Mouse (Mus musculus) embryonic facial prominence, embryonic 13.5 days (tissue): ENCODE measurements around the gene Gm49661. TPM values are rescaled to one million over a fixed set of nuclear protein-coding genes. Genes with fewer than 3 reads are reported as not detected.

ENCODE experiments used
- ATAC-seq: fragments of 200-750 bp; cut with Nextera tagmentation; 2 replicates; pipeline ENCODE4 v1.8.0; 2017; ENCODE audit warnings: low read depth; ENCODE audit not compliant: insufficient number of reproducible peaks, insufficient read depth, low FRiP score, low TSS enrichment
- H3K27ac ChIP-seq: fragments of 300-500 bp; sonication (generic); 2 replicates; pipeline ENCODE4 v1.5.1; 2015; ENCODE audit warnings: moderate library complexity, mild to moderate bottlenecking, inconsistent platforms
- H3K27me3 ChIP-seq: fragments of 300-500 bp; sonication (generic); 2 replicates; pipeline ENCODE4 v1.6.1; 2015; ENCODE audit warnings: mild to moderate bottlenecking, inconsistent platforms
- H3K36me3 ChIP-seq: fragments of 300-500 bp; sonication (generic); 2 replicates; pipeline ENCODE4 v1.6.1; 2015; ENCODE audit warnings: mild to moderate bottlenecking, inconsistent platforms
- H3K4me1 ChIP-seq: fragments of 300-500 bp; sonication (generic); 2 replicates; pipeline ENCODE4 v1.6.1; 2015; ENCODE audit warnings: inconsistent platforms
- H3K4me2 ChIP-seq: fragments of 300-500 bp; sonication (generic); 2 replicates; pipeline ENCODE4 v1.6.1; 2015; ENCODE audit warnings: moderate library complexity, mild to moderate bottlenecking, inconsistent platforms
- H3K4me3 ChIP-seq: fragments of 300-500 bp; sonication (generic); 2 replicates; pipeline ENCODE4 v1.5.1; 2015; ENCODE audit warnings: mild to moderate bottlenecking, inconsistent platforms
- H3K9ac ChIP-seq: fragments of 300-500 bp; sonication (generic); 2 replicates; pipeline ENCODE4 v1.6.1; 2015; ENCODE audit warnings: mild to moderate bottlenecking, inconsistent platforms
- H3K9me3 ChIP-seq: fragments of 300-500 bp; sonication (generic); 2 replicates; pipeline ENCODE4 v1.6.1; 2016; ENCODE audit warnings: inconsistent platforms
- WGBS: fragments of 180-500 bp; shearing (Covaris S2); methylation state at CpG from one replicate; pipeline ENCODE4 v1.1.7; 2015; ENCODE audit warnings: mixed read lengths; 5-methylcytosine and 5-hydroxymethylcytosine counted together
- polyA plus RNA-seq: library from polyadenylated mRNA; unstranded; fragments of >200 nt; fragmentation: Nextera tagmentation; extraction: Ambion mirVana; gene quantifications from 2 replicates; pipeline ENCODE4 v1.2.1, GENCODE M21; 2015

The Gm49661 gene
- polyA plus RNA-seq, 1 experiment from 2014 or later, result not detected

DNA sequence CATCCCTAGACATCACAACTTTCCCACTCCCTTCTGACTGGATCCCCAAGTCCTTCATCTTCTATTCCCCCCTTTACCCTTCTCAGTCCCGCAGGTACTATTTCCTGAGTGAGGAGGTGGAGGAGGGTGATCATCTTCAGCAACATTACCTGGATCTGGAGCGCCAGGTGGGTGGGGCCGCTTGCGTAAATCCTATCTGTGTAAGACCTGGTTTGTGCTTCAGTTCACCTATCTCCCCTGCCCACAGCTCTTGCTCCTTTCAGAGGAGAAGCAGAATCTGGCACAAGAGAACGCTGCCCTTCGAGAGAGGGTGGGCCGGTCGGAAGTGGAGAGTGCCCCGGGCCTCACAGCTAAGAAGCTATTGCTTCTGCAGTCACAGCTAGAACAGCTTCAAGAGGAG is 25.1 kb upstream of the Gm49661 start:
- Histone ChIP-seq H3K9me3 (no peaks in the 10 kb centered on the region), H3K27ac (no peak overlapping the region), H3K4me1 (peaks cover 14% of the 10 kb centered on the region), H3K4me3 (no peak overlapping the region), H3K4me2 (no peak overlapping the region), H3K27me3 (peaks cover 23% of the 10 kb centered on the region), H3K36me3 (peaks cover 14% of the 10 kb centered on the region; the same call in 1 of the 2 replicates), H3K9ac (no peak overlapping the region)
- ATAC-seq, result no peak
- WGBS, result 95% methylated on average over 9 of the region's 9 CpGs

DNA sequence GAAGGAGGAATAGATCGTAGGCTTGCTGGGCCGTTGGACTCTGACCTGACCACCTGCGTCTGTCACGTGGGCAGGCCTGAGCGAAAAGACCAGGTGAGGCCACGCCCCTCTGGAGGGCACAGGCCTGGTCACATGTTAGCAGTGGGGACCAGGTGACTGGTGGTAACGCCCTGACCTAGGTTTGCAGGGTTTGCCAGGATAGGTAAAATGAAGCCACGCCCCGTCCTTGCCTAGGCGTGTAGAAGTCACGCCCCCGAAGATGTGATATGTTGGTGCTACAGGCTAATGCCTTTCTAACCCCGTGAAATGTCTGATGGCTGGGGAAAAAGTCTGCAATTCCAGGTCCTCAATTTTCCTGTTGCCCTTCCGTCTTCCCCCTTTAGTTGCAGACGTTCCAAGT is 21.6 kb upstream of the Gm49661 start:
- under 1% methylated on average over 15 of the region's 15 CpGs for WGBS
- Histone ChIP-seq H3K4me3 (peak overlapping the region; percentile 62), H3K9me3 (no peaks in the 10 kb centered on the region), H3K36me3 (0 out of 2 replicates have a peak, but pooled peaks cover 7% of the 10 kb centered on the region), H3K4me1 (peaks cover 25% of the 10 kb centered on the region), H3K4me2 (peak overlapping the region; percentile 90), H3K27ac (peak overlapping the region; percentile 77), H3K9ac (peak overlapping the region; percentile 78), H3K27me3 (peaks cover 20% of the 10 kb centered on the region)
- ATAC-seq, result peak; percentile 74

DNA sequence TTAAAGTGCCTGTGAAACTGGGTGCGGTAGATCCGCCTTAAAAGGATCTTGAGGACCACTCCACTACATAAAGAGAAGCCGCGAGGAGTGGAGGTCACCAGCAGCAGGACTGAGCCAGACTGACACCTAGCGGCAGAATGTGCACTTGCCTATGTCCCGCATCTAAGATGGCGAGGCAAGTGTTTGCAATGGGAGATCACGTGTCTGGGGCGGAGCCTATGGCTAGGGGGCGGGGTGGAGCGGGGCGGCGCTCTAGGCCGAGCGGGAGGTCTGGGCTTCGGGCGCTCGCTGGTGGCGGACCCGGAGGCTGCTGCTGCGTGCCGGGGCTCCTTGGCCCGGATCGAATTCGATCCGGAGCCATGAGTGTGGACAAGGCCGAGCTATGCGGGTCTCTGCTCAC is 21.1 kb upstream of the Gm49661 start, which contains the start of gene Hook2:
TSS of gene Hook2 (plus strand) at position 255 of the 400 bp plus-strand sequence.
- Histone ChIP-seq H3K4me3 (peak within 1 kb of the TSS; percentile 62), H3K4me1 (peaks cover 25% of the 10 kb centered on the region), H3K9ac (peak within 1 kb of the TSS; percentile 78), H3K9me3 (no peaks in the 10 kb centered on the region), H3K36me3 (0 out of 2 replicates have a peak, but pooled peaks cover 5% of the 10 kb centered on the region), H3K27ac (peak within 1 kb of the TSS; percentile 77), H3K27me3 (peaks cover 20% of the 10 kb centered on the region), H3K4me2 (peak within 1 kb of the TSS; percentile 90)
- WGBS, result under 1% methylated on average over 28 of the region's 28 CpGs
- peak; percentile 88 for ATAC-seq

DNA sequence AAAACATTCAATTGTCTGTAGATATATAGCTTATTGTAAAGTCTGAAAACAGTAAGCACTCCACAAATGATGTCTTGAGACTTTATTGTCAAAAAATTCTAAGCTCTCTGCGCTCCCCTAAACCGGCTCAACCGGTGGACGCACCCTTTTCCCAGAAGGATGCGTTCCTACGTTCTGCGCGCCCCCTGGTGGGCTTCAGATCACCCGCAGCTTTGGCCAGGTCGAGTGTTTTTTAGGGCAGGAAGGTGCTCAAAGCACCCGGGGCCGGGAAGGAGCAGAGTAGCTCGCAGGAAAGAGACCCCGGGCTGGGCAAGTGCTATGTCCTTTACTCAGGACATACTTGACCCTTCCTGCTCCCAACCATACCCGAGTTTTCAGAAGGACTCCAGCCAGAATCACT is 20.6 kb upstream of the Gm49661 start:
- WGBS, result 0% methylated on average over 15 of the region's 15 CpGs
- H3K9ac ChIP-seq, result peak overlapping the region; percentile 69
- H3K4me1 ChIP-seq, result peaks cover 30% of the 10 kb centered on the region
- ATAC-seq, result peak; percentile 56; the same call in 1 of the 2 replicates
- H3K27me3 ChIP-seq, result peaks cover 19% of the 10 kb centered on the region
- H3K9me3 ChIP-seq, result no peaks in the 10 kb centered on the region
- H3K4me3 ChIP-seq, result peak overlapping the region; percentile 62
- H3K4me2 ChIP-seq, result peak overlapping the region; percentile 90
- peak overlapping the region; percentile 64; the same call in 1 of the 2 replicates for H3K27ac ChIP-seq
- 0 out of 2 replicates have a peak, but pooled peaks cover 2% of the 10 kb centered on the region for H3K36me3 ChIP-seq

DNA sequence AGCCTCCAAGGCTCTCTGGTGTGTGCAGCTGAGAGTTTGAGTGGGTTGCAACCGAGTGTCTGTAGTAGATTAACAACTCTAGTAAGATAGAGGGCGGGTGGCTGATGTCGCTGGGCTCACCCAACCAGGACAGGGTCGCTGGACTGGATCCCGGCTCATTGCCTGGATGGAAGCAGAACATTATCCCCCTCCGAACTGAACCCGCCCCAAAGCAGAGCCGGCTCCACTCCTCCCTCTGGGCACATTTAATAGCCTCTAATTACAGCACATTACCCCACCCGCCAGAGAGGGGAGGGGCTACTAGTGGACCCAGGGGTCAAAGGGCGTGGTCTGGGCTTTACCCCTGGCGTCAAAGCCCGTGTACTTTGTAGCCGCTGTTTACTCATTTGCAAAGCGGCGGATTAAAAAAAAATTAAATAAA is 20.1 kb upstream of the Gm49661 start:
- H3K9ac ChIP-seq, result peak overlapping the region; percentile 49; the same call in 1 of the 2 replicates
- H3K4me3 ChIP-seq, result peak overlapping the region; percentile 62; the same call in 1 of the 2 replicates
- H3K4me1 ChIP-seq, result peaks cover 35% of the 10 kb centered on the region
- peaks cover 22% of the 10 kb centered on the region for H3K27me3 ChIP-seq
- no peak for ATAC-seq
- WGBS, result 8% methylated on average over 15 of the region's 15 CpGs
- peak overlapping the region; percentile 71 for H3K27ac ChIP-seq
- H3K36me3 ChIP-seq, result no peaks in the 10 kb centered on the region
- H3K9me3 ChIP-seq, result no peaks in the 10 kb centered on the region
- H3K4me2 ChIP-seq, result peak overlapping the region; percentile 90

DNA sequence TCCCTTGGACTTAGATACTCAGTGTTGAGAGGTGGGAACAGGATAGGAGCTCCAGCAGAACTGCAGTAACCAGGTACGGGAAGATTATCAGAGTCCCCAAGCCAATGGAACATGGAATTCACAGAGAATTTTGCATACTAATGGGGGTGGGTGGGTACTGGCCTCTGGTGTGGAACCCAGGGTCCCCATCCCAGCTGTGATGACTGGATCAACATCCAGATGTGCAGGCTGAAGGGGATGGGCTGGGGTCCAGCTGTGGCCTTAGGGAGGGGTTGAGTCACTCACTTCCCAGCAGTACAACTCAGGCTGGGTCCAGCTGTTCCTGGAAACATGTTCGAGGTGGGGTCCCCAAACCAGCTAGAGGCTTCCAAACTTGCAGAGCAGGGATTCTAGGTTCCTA is 18.7 kb upstream of the Gm49661 start:
- Histone ChIP-seq H3K4me1 (peaks cover 40% of the 10 kb centered on the region), H3K27me3 (peaks cover 25% of the 10 kb centered on the region), H3K9me3 (no peaks in the 10 kb centered on the region), H3K36me3 (no peaks in the 10 kb centered on the region), H3K4me2 (no peak overlapping the region), H3K4me3 (no peak overlapping the region), H3K9ac (no peak overlapping the region), H3K27ac (no peak overlapping the region)
- ATAC-seq, result no peak
- 65% methylated on average over 2 of the region's 2 CpGs for WGBS

DNA sequence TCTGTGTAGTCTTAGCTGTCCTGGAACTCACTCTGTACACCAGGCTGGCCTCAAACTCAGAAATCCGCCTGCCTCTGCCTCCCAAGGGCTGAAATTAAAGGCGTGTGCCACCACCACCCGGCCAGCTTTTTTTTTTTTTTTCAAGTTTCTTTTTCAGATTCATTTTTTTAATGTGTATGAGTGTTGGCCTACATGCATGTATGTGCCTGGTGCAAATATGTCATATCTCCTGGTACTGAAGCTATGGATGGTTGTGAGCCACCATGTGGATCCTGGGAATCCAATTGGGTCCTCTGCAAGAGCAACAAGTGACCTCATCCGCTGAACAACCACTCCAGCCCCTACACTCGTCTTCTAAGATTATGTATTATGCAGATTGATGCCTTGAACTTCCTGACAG is 18.2 kb upstream of the Gm49661 start:
- Histone ChIP-seq H3K4me1 (peaks cover 43% of the 10 kb centered on the region), H3K27ac (no peak overlapping the region), H3K27me3 (peaks cover 25% of the 10 kb centered on the region), H3K9me3 (no peaks in the 10 kb centered on the region), H3K36me3 (no peaks in the 10 kb centered on the region), H3K9ac (no peak overlapping the region), H3K4me2 (no peak overlapping the region), H3K4me3 (no peak overlapping the region)
- 75% methylated on average over 5 of the region's 5 CpGs for WGBS
- ATAC-seq, result no peak

DNA sequence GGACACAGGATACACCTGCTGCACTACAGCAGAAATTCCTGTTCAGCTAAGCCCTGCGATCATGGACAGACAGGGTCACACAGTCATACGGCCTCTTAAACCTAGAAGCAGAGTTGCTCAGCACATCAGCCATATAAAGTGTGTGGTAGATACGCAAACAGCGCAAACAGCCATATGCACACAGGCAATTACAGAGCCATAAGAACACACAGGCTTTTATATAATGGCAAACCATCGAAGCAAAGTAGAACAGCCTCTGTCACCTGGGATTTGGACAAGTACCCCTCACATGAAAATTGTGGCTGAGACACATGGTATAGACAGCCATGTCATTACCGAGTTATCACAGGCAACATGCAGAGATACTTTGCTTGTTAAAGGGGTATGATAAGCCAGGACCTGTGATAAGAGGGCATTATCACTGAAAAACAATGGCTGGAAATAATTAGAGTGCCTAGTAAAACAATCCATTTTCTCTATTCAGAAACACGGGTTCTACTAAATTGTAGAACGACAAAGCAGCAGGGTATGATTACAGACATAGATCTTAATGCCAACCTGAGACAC is 17.2 kb upstream of the Gm49661 start:
- no peaks in the 10 kb centered on the region for H3K36me3 ChIP-seq
- no peak for ATAC-seq
- H3K9ac ChIP-seq, result peak overlapping the region; percentile 69
- peaks cover 25% of the 10 kb centered on the region for H3K27me3 ChIP-seq
- H3K4me1 ChIP-seq, result peaks cover 52% of the 10 kb centered on the region
- H3K4me2 ChIP-seq, result peak overlapping the region; percentile 99
- 33% methylated on average over 8 of the region's 8 CpGs for WGBS
- peak overlapping the region; percentile 62 for H3K27ac ChIP-seq
- no peaks in the 10 kb centered on the region for H3K9me3 ChIP-seq
- peak overlapping the region; percentile 56 for H3K4me3 ChIP-seq

DNA sequence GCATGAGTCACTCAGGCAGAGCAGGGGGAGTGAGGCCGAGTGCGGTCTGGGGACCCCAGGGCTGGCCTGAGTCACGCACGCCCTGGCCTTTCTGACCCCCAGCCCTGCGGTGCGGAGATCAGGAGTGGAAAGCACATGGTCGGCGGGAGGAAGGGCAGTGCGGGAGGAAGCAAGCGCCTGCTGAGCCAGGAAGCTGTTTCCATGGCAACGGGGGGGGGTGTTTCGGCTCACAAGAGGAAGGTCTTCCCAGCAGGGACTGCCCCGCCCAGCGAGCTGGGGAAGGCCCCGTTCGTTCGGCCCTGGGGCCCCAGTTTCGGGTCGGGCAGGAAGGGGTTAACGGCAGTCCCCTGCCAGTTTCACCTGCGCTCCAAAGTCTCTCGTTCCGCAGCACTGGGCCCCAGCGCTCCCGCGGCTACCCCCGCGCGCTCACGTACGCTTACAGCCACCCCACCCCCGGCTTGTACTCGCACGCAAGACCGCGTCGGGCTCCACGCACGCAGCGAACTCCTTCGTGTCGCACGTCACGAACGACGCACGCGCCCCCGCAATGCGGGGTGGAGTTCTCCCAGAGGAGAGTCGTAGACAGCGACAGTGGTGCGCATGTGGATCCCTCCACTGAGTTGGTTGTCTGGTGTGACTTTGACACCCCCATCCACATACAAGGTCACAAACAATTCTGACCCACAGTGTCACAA is 16.6 kb upstream of the Gm49661 start:
- no peak for ATAC-seq
- Histone ChIP-seq H3K4me2 (peak overlapping the region; percentile 99), H3K4me3 (peak overlapping the region; percentile 56), H3K36me3 (no peaks in the 10 kb centered on the region), H3K9me3 (no peaks in the 10 kb centered on the region), H3K9ac (peak overlapping the region; percentile 69), H3K27ac (peak overlapping the region; percentile 62), H3K27me3 (peaks cover 25% of the 10 kb centered on the region), H3K4me1 (peaks cover 52% of the 10 kb centered on the region)
- WGBS, result under 1% methylated on average over 53 of the region's 53 CpGs

DNA sequence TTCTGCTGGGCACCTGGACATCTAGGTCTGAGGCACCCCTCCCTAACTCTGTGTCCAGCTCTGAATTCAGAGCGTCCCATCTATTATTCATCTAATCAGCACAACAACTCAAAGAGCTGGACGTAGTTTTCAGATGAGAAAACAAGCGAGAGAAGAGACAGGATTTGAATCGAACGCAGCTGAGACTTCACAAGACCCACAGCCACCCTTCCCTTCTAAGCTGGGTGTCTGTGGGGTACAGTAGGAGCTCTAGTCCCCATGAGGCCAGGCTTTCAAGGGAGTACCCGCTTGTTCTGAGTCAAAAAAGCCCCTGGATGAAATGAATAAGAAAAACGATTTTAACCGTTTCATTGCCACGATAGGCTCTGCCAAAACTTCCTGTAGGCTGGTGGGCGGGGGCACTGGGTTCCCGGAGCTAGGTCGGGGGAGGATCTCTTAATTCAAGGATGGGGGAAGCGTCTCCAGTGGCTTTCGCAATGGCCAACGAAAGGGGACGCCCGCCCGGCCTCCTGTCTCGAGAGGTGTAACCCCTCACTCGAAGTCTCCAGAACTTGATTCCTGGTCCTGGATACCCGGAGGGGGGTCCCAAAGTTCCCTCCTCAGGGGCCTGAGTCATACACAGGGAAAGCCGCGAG is 15.9 kb upstream of the Gm49661 start:
- under 1% methylated on average over 23 of the region's 23 CpGs for WGBS
- Histone ChIP-seq H3K9me3 (no peaks in the 10 kb centered on the region), H3K27me3 (peaks cover 25% of the 10 kb centered on the region), H3K4me3 (peak overlapping the region; percentile 56), H3K4me1 (peaks cover 57% of the 10 kb centered on the region), H3K4me2 (peak overlapping the region; percentile 99), H3K9ac (peak overlapping the region; percentile 69), H3K27ac (peak overlapping the region; percentile 62), H3K36me3 (no peaks in the 10 kb centered on the region)
- ATAC-seq, result no peak

DNA sequence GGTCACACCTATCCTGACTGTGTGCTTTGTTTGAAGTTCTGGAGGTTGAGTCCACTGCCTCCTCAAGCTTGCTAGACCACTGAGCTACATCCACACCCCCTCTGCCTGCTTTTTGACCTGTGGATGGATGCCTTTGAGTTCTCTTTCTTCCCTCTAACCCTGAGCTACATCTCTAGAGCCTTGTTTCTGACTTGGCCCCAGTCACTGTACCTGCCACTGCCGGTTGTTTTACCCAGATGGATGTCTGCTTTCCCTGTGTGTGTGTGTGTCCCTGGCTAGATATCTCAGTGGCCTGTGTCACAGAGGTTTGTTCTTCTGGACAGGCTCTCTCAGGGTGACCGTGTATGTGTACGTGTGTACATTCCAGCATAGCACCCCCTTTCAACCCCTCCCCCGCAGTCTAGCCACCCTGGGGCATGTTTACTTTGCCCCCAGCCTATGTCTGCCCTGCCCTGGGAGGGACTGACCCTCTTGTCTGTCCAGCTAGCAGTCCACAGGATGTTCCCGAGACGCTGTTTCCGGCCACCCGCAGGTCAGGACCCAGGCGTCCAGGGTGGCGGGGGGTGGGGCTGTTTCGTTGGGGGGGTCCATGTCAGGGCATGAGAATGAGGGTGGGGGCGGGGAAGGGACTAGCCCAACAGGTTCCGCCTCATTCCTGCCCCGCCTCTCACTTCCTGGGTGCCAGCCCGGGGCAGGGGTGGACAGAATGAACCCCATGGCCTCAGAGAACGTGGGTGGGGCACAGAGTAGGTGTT is 15.2 kb upstream of the Gm49661 start:
- Histone ChIP-seq H3K9ac (peak overlapping the region; percentile 69), H3K4me3 (peak overlapping the region; percentile 56)

More for the DNA sequence above, 15.2 kb upstream of the Gm49661 start:
- Histone ChIP-seq H3K4me2 (peak overlapping the region; percentile 99), H3K9me3 (no peaks in the 10 kb centered on the region), H3K27ac (peak overlapping the region; percentile 58), H3K4me1 (peaks cover 63% of the 10 kb centered on the region), H3K27me3 (peaks cover 28% of the 10 kb centered on the region), H3K36me3 (no peaks in the 10 kb centered on the region)
- WGBS, result 3% methylated on average over 16 of the region's 16 CpGs
- ATAC-seq, result no peak
